Mouse (Mus musculus) C2C12 (cell line): ENCODE data around the gene Vps4b. TPM values are rescaled to one million over a fixed set of nuclear protein-coding genes. Genes with fewer than 3 reads are reported as not detected.

Source experiments
- H3K27me3 ChIP-seq: one replicate; pipeline ENCODE4 v1.6.1; 2011; ENCODE audit not compliant: control insufficient read depth, insufficient read depth, insufficient read length
- H3K36me3 ChIP-seq: one replicate; pipeline ENCODE4 v1.6.1; 2011; ENCODE audit not compliant: control insufficient read depth, insufficient read depth
- H3K4me3 ChIP-seq: one replicate; pipeline ENCODE4 v1.5.1; 2011; ENCODE audit warnings: mild to moderate bottlenecking, control low read depth; ENCODE audit not compliant: poor library complexity, insufficient read depth, severe bottlenecking
- H3K79me2 ChIP-seq: one replicate; pipeline ENCODE4 v1.6.1; 2011; ENCODE audit not compliant: control insufficient read depth, insufficient read depth
- H3K79me3 ChIP-seq: one replicate; pipeline ENCODE4 v1.6.1; 2011; ENCODE audit warnings: low read depth, control low read depth
- H3ac ChIP-seq: one replicate; pipeline ENCODE3; 2011; ENCODE audit warnings: low read depth; ENCODE audit not compliant: control insufficient read depth, insufficient read length
- CEBPB ChIP-seq: IDR thresholded peaks from one replicate; pipeline ENCODE4 v1.6.1; 2011; ENCODE audit warnings: low read depth, mild to moderate bottlenecking, control low read depth, moderate library complexity
- CTCF ChIP-seq: IDR thresholded peaks from one replicate; pipeline ENCODE4 v1.5.1; 2011; ENCODE audit not compliant: control insufficient read depth, insufficient read depth, insufficient read length
- FOSL1 ChIP-seq: IDR thresholded peaks from one replicate; pipeline ENCODE4 v1.8.0; 2011; ENCODE audit warnings: mild to moderate bottlenecking, low read length; ENCODE audit not compliant: poor library complexity, insufficient read depth, severe bottlenecking
- MAX ChIP-seq: IDR thresholded peaks from one replicate; pipeline ENCODE4 v1.6.1; 2011; ENCODE audit warnings: mild to moderate bottlenecking, control low read depth
- MYOD1 ChIP-seq: IDR thresholded peaks from one replicate; pipeline ENCODE4 v1.6.1; 2011; ENCODE audit warnings: low read depth; ENCODE audit not compliant: control insufficient read depth, insufficient read length
- MYOG ChIP-seq: IDR thresholded peaks from one replicate; pipeline ENCODE4 v1.6.1; 2011; ENCODE audit not compliant: control insufficient read depth, insufficient read length; ENCODE audit errors: extremely low read depth
- USF1 ChIP-seq: IDR thresholded peaks from one replicate; pipeline ENCODE4 v1.6.1; 2011; ENCODE audit warnings: low read depth, mild to moderate bottlenecking, control low read depth, moderate library complexity
- polyA plus RNA-seq: library from polyadenylated mRNA; unstranded; fragments of >200 nt; fragmentation: generic; extraction: Trizol; gene quantifications from one replicate; pipeline ENCODE4 v1.2.1, GENCODE M21; 2012; ENCODE audit warnings: missing spikeins

Vps4b gene
- polyA plus RNA-seq, 1 experiment, result 16.8 TPM

DNA sequence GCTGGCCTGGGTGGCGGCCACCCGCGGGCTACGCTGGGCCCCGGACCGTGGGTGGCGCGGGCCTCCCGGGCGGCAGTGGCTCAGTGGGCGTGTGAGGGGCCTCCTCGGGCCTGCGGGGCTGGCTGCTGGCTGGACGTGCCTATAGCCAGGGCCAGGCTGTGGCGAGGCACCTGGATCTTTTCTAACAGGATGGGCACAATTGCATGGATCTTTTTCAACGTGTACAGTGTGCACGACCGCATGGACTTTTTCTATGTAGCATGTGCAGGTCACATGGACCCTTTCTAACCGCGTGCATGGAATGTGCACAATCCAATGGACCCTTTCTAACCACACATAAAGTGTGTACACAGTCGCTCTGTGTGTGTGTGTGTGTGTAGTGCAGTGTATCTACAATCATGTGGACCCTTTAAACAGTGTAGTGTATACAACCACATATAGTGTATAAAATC, 82.0 kb downstream of the Vps4b start:
- Histone ChIP-seq H3K79me2 (peaks cover 13% of the 10 kb centered on the region), H3K79me3 (peaks cover 6% of the 10 kb centered on the region), H3ac (peak overlapping the region; percentile 94), H3K4me3 (peak overlapping the region; percentile 56), H3K27me3 (no peaks in the 10 kb centered on the region), H3K36me3 (no peaks in the 10 kb centered on the region)
- peak; percentile 11 for TF ChIP-seq USF1
- no peak for TF ChIP-seq CEBPB
- TF ChIP-seq MYOD1, result no peak
- TF ChIP-seq FOSL1, result no peak
- TF ChIP-seq CTCF, result no peak
- no peak for TF ChIP-seq MYOG
- TF ChIP-seq MAX, result peak; percentile 63

Other genes with a start within 250 kb of the Vps4b start
- gene Bcl2, start 82.5 kb downstream of the Vps4b start, polyA plus RNA-seq, result 1.8 TPM
- 13.9 TPM for gene Kdsr, start 37.0 kb downstream of the Vps4b start, polyA plus RNA-seq
- gene Serpinb5, start 64.4 kb upstream of the Vps4b start, polyA plus RNA-seq, result not detected
- gene Serpinb12, start 137.7 kb upstream of the Vps4b start, polyA plus RNA-seq, result not detected
- not detected for gene Serpinb13, start 184.3 kb upstream of the Vps4b start, polyA plus RNA-seq